Mouse (Mus musculus) bone marrow, adult 2 months (tissue): ENCODE measurements around the gene Map3k11. TPM values are rescaled to one million over a fixed set of nuclear protein-coding genes. Genes with fewer than 3 reads are reported as not detected.
A peak's percentile ranks its signal among the peaks of the same experiment; 100 is the strongest.

Experiments
- H3K27ac ChIP-seq: fragments of 200-500 bp; 2 replicates; pipeline ENCODE4 v1.5.1; 2012; ENCODE audit warnings: low read depth, mild to moderate bottlenecking, control low read depth, inconsistent platforms, low read length; ENCODE audit not compliant: control insufficient read depth, poor library complexity, insufficient read depth
- H3K4me1 ChIP-seq: fragments of 200-500 bp; 2 replicates; pipeline ENCODE4 v1.6.1; 2011; ENCODE audit warnings: low read length; ENCODE audit not compliant: control insufficient read depth, insufficient read depth
- H3K4me3 ChIP-seq: fragments of 200-500 bp; replicated peaks from 2 replicates; pipeline ENCODE3; 2011; ENCODE audit warnings: mild to moderate bottlenecking, low read depth, low read length, control low read depth; ENCODE audit not compliant: control insufficient read depth
- CTCF ChIP-seq: fragments of 200-500 bp; IDR thresholded peaks from 2 replicates; pipeline ENCODE4 v1.5.1; 2011; ENCODE audit warnings: low read length, control low read depth; ENCODE audit not compliant: control insufficient read depth, insufficient read depth
- POLR2A ChIP-seq: fragments of 200-500 bp; IDR thresholded peaks from 2 replicates; pipeline ENCODE4 v1.6.1; 2011; ENCODE audit warnings: low read depth, mild to moderate bottlenecking, control low read depth, low read length, borderline replicate concordance; ENCODE audit not compliant: control insufficient read depth
- WGBS: fragments of 180-500 bp; shearing (Covaris S2); methylation state at CpG from one replicate; pipeline ENCODE4 v1.1.7; 2018; 5-methylcytosine and 5-hydroxymethylcytosine counted together
- polyA plus RNA-seq: library from polyadenylated mRNA; stranded (reverse); fragments of >200 nt; gene quantifications from 2 replicates; pipeline ENCODE4 v1.2.4, GENCODE M21; 2011; ENCODE audit warnings: low replicate concordance; ENCODE audit not compliant: missing spikeins, insufficient read depth, insufficient read length

Gene Map3k11
- polyA plus RNA-seq, 1 experiment, result 60.5 TPM

DNA sequence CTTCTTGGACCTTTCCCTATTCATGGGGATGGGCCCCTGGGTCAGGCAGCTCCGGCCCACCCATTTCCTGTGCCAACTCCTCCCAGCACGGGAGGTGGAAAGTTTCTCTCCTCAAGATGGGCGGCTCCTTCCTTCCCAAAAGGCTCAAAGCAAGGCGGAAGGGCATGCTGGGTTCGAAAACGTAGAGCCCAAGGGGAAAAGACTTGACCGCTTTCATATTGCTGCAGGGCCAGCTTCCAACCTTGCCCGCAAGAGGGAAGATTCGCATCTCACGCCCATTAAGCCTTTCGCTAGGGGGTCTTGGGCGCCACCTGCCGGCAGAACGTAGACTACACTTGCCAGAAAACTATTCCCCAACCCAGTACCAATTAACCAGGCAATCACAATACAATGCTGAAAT lies 39.2 kb downstream of the Map3k11 start:
- WGBS, result under 1% methylated on average over 14 of the region's 14 CpGs
- Histone ChIP-seq H3K4me3 (peak overlapping the region; percentile 83), H3K27ac (peak overlapping the region; percentile 97), H3K4me1 (peaks cover 14% of the 10 kb centered on the region)
- TF ChIP-seq POLR2A (no peak), CTCF (peak; percentile 100)

DNA sequence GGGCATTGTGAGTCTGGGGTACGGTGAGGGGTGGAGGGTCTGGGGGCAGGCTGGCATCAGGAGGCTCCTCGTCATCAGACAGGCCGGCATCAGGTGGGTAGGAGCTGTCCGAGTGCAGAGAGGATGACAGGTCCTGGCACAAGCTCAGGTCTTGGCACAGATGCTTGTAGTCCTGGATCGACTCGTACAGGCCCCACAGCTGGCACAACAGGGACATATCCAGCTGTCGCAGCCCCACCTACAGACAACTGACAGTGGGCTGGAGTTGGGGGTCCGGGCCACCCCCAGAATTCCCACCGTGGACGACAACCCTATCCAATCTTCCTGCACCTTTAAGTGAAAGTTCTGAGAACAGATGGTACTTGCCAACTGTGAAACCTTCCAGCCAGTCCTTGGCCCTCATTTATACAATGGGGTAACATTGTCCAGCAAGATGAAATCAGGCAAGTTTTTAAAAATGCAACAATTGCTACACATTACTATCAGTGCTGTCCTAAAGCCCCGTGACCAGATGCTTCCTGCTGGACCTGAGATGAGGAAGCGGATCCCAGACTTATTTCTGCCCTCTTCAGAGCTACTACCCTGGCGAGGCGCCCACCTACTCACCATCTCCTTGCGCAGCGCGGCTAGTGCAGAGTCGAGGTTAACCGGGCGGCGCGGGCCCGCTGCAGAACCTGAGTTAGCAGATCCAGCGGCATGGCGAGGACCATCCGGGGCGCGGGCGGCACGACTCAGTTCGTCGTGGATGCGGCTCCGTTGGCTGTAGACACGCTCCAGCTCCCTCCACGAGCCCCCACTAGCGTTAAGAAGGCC lies 40.3 kb downstream of the Map3k11 start:
- TF ChIP-seq POLR2A (peak; percentile 19; the same call in 1 of the 2 replicates), CTCF (no peak)
- 8% methylated on average over 37 of the region's 37 CpGs for WGBS
- H3K4me1 ChIP-seq, result peaks cover 13% of the 10 kb centered on the region
- peak overlapping the region; percentile 82 for H3K27ac ChIP-seq
- peak overlapping the region; percentile 83 for H3K4me3 ChIP-seq

GRCm38 (mm10) chr19:5729444-5729815 lies 40.9 kb downstream of the Map3k11 start, which contains the start of gene Fam89b:
TSS of gene Fam89b (minus strand) at chr19:5729653.
- H3K4me1 ChIP-seq, result peaks cover 9% of the 10 kb centered on the region
- peak within 1 kb of the TSS; percentile 83 for H3K4me3 ChIP-seq
- peak within 1 kb of the TSS; percentile 82 for H3K27ac ChIP-seq
- TF ChIP-seq CTCF, result no peak
- TF ChIP-seq POLR2A, result peak; percentile 91
- under 1% methylated on average over 37 of the region's 37 CpGs for WGBS

- no peak for TF ChIP-seq CTCF
- TF ChIP-seq POLR2A, result no peak; the same call in 1 of the 2 replicates
- no peak overlapping the region for H3K27ac ChIP-seq
- peak overlapping the region; percentile 77 for H3K4me3 ChIP-seq
- peaks cover 9% of the 10 kb centered on the region for H3K4me1 ChIP-seq
- 81% methylated on average over 29 of the region's 29 CpGs for WGBS
Observed at GRCm38 (mm10) chr19:5730314-5731186, 42.0 kb downstream of the Map3k11 start.

DNA sequence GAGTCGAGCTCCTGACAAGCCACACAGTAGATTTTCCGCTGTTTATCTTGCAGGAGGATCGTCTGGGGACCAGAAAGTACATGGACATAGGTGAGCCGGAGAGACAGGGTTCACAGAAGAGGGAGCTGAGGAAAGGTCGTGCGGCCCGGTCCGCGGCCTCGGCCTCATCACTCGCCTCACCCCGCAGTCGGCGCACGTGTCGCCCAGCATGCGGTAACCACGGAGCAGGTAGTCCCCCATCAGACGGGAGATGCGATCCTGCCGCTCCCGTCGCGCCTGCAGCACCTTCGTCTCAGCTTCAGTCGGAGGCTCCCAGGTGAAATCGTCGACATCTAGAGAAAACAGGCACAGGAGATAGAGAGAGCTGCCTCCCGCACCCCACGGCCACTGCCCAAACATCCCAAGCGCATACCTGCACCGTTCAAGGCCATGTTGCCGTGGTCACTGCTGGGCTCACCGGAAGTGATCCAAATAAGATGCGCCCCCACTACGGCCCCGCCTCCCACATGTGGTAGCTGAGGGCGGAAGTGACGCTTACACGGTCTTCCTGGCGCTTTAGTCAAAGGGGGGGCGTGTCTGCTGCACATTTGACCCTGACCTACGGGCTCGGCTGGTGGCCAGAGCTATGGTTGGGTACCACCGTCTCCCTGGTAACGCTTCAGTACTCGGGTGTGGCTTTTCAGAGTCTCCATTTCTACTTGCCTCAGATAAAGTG lies 42.9 kb downstream of the Map3k11 start:
- under 1% methylated on average over 47 of the region's 47 CpGs for WGBS
- peak; percentile 17; the same call in 1 of the 2 replicates for TF ChIP-seq CTCF
- peak; percentile 69; the same call in 1 of the 2 replicates for TF ChIP-seq POLR2A
- peaks cover 9% of the 10 kb centered on the region for H3K4me1 ChIP-seq
- no peak overlapping the region for H3K27ac ChIP-seq
- peak overlapping the region; percentile 77 for H3K4me3 ChIP-seq

DNA sequence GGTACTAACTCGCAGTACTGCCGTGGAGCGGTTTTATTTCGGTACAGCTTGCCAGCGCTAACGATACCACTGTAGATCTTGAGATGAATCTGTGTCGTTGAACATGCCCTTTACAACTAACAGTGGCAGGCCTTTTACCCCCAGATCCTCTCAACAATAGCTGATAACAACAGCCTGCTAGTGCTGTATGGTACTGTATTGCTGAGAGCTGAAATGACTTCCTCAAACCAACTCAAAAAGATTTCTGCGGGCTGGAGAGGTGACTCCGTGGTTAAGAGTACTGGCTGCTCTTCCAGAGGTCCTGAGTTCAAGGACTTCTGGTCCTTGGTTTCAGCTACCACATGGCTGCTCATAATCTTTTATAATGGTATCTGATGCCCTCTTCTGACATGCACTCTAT lies 45.8 kb downstream of the Map3k11 start:
- WGBS, result 58% methylated on average over 9 of the region's 9 CpGs
- H3K27ac ChIP-seq, result no peak overlapping the region
- TF ChIP-seq POLR2A (no peak), CTCF (no peak)
- H3K4me3 ChIP-seq, result no peak overlapping the region
- H3K4me1 ChIP-seq, result peaks cover 5% of the 10 kb centered on the region; the same call in 1 of the 2 replicates

DNA sequence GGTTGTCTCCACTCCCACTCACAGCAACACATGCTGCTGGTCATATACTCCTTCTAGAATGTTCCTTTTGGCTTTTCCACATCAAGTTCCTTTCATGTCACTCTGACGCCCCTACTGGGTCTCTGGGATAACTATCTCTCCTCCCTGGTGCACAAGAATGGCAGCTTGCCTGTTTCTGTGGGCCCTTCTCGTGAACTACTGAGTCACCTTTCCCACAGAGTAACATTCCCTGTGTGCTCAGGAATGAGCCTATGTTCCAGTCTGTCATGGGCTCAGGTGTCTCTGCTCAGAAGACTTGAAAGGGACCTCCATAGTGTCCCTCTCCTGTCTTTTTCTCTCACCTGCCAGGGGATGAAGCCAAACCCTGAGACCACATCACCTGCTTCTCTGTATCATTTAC lies 50.9 kb downstream of the Map3k11 start:
- H3K4me3 ChIP-seq, result no peak overlapping the region
- H3K27ac ChIP-seq, result no peak overlapping the region
- H3K4me1 ChIP-seq, result no peaks in the 10 kb centered on the region
- TF ChIP-seq POLR2A, result no peak
- TF ChIP-seq CTCF, result no peak
- WGBS, result 60% methylated on average over 2 of the region's 2 CpGs
